Mouse (Mus musculus): ENCODE results near the gene Elmo3. TPM values are rescaled to one million over a fixed set of nuclear protein-coding genes. Genes with fewer than 3 reads are reported as not detected.

Elmo3 gene
- polyA plus RNA-seq (2015; fragmentation: Nextera tagmentation; extraction: Ambion mirVana) = 18.9 and 19.4 TPM in 2 replicates

DNA sequence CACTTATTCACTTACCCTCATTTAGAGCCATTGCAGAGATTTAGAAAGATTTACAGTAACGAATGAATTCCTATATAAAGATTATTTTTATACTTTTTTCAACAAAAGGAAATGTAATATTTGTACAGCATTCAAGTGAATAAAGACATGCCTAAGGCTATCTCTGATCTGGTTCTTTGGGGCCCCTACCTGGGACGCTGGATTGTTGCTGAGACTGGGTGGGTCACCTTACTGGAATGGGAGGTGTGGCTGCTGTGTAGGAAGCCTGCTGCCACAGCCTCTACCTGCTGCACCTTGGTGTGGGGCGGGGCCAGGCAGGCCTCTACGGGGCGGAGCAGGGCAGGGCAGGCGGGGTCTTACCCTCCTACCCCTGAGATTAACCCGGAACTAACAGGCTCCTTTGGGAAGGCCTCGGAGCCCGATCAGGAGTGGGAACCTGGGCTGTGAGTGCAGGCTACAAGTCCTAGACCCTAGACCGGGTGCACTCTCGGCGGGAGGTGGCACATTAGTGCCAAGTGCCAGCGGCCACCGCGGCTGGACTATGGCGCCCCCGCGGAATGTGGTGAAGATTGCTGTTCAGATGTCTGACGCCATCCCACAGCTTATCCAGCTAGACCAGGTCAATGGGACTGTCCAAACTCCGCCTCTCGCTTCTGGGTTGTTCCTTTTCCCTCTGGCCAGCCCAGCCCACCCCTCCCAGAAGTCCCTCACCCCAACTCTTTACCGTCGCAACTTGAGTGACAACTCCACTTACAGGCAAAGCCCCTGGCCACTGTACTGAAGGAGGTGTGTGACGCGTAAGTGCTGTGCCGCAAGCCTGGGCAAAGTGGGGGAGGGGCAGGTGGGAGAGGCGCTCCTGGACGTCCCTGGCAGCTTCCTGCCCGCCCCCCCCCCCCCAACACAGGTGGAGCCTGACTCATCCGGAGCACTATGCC, at the start of gene Elmo3:
Gene Elmo3, plus strand, starts transcription at position 391 of the 935 bp plus-strand sequence.
- peak; percentile 94 for ATAC-seq (ENCODE audit: insufficient read depth, low FRiP score)
- H3K9me3 ChIP-seq (replicated peaks; ENCODE audit: control insufficient read depth, low read length) = no peaks in the 10 kb centered on the region
- H3K9ac ChIP-seq (ENCODE audit: low read length) = peak within 1 kb of the TSS; percentile 77
- H3K27ac ChIP-seq (ENCODE audit: low read length) = peak within 1 kb of the TSS; percentile 95
- no peaks in the 10 kb centered on the region for H3K27me3 ChIP-seq (ENCODE audit: control insufficient read depth, insufficient read depth, low read length)
- H3K4me2 ChIP-seq (ENCODE audit: low read depth, low read length) = peak within 1 kb of the TSS; percentile 77
- peaks cover 26% of the 10 kb centered on the region for H3K36me3 ChIP-seq (ENCODE audit: control insufficient read depth, insufficient read depth, low read length)
- WGBS = 4% methylated on average over 30 of the region's 30 CpGs
- peaks cover 24% of the 10 kb centered on the region for H3K4me1 ChIP-seq (ENCODE audit: control insufficient read depth, insufficient read depth, low read length)
- H3K4me3 ChIP-seq (replicated peaks; ENCODE audit: low read length) = peak within 1 kb of the TSS; percentile 54

DNA sequence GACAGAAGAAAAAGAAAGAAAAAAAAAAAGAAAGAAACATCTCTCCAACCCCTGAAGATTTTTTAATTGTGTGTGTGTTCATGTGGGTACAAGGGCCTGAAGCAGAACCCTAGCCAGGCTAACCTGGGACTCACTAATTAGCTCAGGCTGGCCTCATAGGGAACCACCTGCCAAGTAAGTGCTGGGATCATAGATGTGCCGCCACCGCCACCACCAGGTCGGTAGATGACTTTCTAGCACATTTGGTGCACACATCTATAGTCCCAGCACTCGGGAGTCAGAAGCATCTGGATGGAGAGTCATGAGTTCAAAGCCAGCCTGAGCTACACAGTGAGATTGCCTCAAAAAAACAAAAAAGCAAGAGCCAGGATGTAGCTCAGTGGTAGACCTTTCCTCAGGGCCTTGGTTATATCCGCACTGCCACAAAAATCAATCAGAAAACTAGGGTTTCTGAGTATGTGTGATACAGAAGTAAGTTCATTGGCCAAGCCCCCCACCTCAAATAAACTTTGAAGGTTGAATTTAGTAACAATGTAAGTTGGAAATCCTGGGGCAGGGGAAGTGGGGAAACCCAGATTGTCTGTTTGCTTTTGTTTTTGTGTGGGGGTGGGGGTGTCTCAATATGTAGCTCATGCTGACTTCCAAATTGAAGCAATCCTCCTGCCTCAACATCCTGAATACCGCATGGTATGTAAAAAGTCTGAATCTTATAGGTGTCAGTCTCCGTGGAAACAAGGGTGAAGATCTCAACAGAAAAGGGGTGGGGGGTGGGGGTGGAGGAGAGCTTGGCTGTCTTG, 47.9 kb upstream of the Elmo3 start:
- Histone ChIP-seq H3K4me2 (ENCODE audit: low read depth, low read length) (no peak overlapping the region), H3K4me3 (replicated peaks; ENCODE audit: low read length) (no peak overlapping the region), H3K9me3 (replicated peaks; ENCODE audit: control insufficient read depth, low read length) (no peaks in the 10 kb centered on the region), H3K36me3 (ENCODE audit: control insufficient read depth, insufficient read depth, low read length) (no peaks in the 10 kb centered on the region), H3K27ac (ENCODE audit: low read length) (no peak overlapping the region), H3K4me1 (ENCODE audit: control insufficient read depth, insufficient read depth, low read length) (peaks cover 32% of the 10 kb centered on the region), H3K9ac (ENCODE audit: low read length) (no peak overlapping the region), H3K27me3 (ENCODE audit: control insufficient read depth, insufficient read depth, low read length) (peaks cover 10% of the 10 kb centered on the region)
- WGBS = 76% methylated on average over 7 of the region's 7 CpGs
- ATAC-seq (ENCODE audit: insufficient read depth, low FRiP score) = no peak

DNA sequence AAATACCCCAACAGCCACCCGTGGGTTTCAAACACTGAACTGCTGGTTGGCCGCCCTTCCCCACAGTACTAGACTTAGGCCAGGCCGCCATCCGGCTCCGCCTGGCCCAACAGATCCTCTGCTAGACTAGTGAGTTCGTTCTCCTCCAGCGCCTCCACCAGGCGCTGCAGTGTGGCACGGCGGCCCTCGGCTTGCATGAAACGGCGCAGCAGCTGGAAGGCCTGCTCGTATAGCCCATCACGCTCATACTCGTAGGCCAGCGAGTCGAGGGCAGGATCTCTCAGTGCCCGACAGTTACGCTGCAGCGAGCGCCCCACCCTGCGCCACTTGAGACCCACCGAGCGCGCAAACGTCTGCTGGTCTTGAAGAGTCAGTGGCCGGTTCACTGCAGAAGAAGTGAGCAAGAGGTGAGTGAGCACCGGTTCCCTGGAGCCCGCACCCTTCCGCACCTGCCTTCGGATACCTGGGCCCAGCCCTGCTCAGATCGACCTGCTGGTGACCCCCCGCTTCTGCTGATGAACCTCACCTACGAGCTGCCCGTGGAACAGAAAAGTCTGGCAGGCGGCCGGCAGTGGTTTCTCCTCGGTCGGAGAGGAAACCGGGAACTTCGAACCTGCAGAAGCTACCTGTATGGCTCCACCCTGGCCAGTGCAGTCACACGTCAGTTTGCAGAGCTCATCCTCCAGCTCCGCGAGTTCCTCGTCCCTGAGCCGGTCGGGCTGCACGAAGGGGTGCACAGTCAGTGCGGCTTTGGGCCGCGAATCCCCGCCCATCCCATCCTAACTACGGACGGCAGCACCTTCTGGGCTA, 46.3 kb upstream of the Elmo3 start:
- Histone ChIP-seq H3K4me1 (ENCODE audit: control insufficient read depth, insufficient read depth, low read length) (peaks cover 24% of the 10 kb centered on the region), H3K36me3 (ENCODE audit: control insufficient read depth, insufficient read depth, low read length) (no peaks in the 10 kb centered on the region), H3K9ac (ENCODE audit: low read length) (peak overlapping the region; percentile 58), H3K27me3 (ENCODE audit: control insufficient read depth, insufficient read depth, low read length) (peaks cover 10% of the 10 kb centered on the region), H3K4me2 (ENCODE audit: low read depth, low read length) (peak overlapping the region; percentile 77), H3K9me3 (replicated peaks; ENCODE audit: control insufficient read depth, low read length) (no peaks in the 10 kb centered on the region), H3K4me3 (replicated peaks; ENCODE audit: low read length) (peak overlapping the region; percentile 43), H3K27ac (ENCODE audit: low read length) (no peak overlapping the region)
- ATAC-seq (ENCODE audit: insufficient read depth, low FRiP score) = peak; percentile 12; the same call in 1 of the 2 replicates
- 8% methylated on average over 55 of the region's 55 CpGs for WGBS

DNA sequence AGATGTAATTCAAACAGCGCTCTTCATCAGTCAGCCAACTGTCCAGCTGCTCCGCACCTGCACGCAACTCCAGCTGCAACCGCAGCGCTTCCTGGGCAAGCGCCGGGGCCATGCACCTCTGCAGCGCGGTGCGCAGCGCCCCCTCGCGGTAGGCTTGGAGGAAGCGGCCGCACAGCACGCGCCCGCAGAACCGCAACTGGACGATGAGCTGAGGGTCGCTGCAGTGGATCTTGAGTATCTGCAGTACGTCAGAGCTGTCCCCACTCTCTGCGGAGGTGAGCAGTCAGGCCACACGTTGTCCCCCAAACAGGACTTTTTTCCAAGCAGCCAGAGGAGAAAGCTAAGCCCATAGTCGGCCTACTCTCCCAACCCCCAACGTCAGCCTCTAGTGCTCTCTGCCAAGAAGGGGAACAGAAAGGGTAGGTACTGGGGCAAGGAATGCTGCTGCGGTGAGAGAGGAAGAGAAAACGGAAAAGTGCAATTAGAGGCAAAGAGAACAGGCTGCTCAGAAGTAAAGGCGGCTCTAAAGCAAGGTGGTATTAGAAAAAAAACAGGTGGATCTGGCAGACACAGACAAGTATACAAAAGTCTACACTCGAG, 45.6 kb upstream of the Elmo3 start:
- H3K9ac ChIP-seq (ENCODE audit: low read length) = peak overlapping the region; percentile 58
- H3K9me3 ChIP-seq (replicated peaks; ENCODE audit: control insufficient read depth, low read length) = no peaks in the 10 kb centered on the region
- no peak overlapping the region for H3K27ac ChIP-seq (ENCODE audit: low read length)
- peak overlapping the region; percentile 77 for H3K4me2 ChIP-seq (ENCODE audit: low read depth, low read length)
- peaks cover 10% of the 10 kb centered on the region for H3K27me3 ChIP-seq (ENCODE audit: control insufficient read depth, insufficient read depth, low read length)
- H3K4me3 ChIP-seq (replicated peaks; ENCODE audit: low read length) = peak overlapping the region; percentile 43
- ATAC-seq (ENCODE audit: insufficient read depth, low FRiP score) = peak; percentile 37; the same call in 1 of the 2 replicates
- no peaks in the 10 kb centered on the region for H3K36me3 ChIP-seq (ENCODE audit: control insufficient read depth, insufficient read depth, low read length)
- 5% methylated on average over 30 of the region's 30 CpGs for WGBS
- H3K4me1 ChIP-seq (ENCODE audit: control insufficient read depth, insufficient read depth, low read length) = peaks cover 20% of the 10 kb centered on the region

DNA sequence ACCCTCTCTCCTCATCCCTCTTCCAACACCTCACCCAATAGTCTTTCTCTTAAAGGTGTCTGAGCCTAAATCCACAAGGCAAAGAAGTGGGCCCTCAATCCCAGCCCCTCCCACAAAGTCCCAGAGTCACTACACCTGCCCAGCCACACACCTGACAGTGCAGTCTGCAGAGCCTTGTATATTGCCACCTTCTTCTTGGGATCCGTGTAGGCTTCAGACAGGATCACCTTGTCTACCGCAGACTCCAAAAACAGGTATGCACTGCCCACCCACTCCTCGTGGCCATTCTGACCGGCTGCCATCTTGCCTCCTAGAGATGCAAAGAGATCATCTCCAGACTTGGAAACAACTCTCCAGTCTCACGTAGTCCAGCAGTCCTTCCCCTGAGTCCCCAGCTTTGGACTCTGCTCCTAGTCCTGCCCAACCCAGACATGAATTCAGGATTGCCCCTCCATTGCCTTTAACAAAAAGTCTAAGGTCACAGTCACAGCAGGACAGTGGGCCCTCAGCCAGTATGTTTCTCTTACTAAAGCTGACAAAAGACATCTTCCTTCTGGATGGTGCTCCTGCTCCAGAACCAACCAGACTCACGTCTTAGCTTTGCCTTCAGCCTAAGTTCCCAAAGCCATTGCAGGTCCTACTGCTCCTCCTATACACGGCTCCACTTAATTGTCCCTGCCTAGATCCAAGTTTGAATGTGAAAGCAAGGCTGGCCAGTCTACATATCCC, 44.9 kb upstream of the Elmo3 start:
- Histone ChIP-seq H3K27me3 (ENCODE audit: control insufficient read depth, insufficient read depth, low read length) (peaks cover 10% of the 10 kb centered on the region), H3K4me3 (replicated peaks; ENCODE audit: low read length) (no peak overlapping the region), H3K9me3 (replicated peaks; ENCODE audit: control insufficient read depth, low read length) (no peaks in the 10 kb centered on the region), H3K4me1 (ENCODE audit: control insufficient read depth, insufficient read depth, low read length) (peaks cover 22% of the 10 kb centered on the region), H3K36me3 (ENCODE audit: control insufficient read depth, insufficient read depth, low read length) (no peaks in the 10 kb centered on the region), H3K27ac (ENCODE audit: low read length) (no peak overlapping the region), H3K9ac (ENCODE audit: low read length) (no peak overlapping the region), H3K4me2 (ENCODE audit: low read depth, low read length) (no peak overlapping the region)
- no peak for ATAC-seq (ENCODE audit: insufficient read depth, low FRiP score)
- 73% methylated on average over 7 of the region's 7 CpGs for WGBS

DNA sequence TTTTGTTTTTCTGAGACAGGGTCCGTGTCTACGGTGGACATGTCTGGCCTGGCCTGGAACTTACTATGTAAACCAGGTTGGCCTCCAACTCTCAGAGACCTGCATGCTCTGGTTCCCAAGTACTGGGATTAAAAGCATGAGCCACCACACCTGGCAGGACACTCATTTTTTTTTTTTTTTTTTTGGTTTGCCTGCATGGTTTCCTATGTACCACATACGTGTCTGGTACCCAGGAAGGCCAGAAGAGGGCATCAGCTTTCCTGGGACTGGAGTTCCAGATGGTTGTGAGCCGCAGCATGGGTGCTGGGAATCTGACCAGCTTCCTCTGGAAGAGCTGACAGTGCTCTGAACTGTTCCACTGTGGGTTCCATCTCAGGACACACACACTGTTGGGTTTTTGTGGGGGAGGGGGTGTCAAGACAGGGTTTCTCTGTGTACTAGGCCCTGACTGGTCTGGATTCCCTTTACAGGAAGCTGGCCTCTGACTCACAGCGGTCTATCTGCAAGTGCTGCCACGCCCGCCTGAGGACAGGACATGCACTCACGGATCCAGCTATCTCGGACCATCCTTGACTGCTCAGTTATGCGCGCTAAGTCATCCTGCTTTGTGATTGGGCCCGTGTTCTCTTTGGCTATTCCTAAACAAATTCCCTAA, 43.9 kb upstream of the Elmo3 start:
- Histone ChIP-seq H3K27ac (ENCODE audit: low read length) (no peak overlapping the region), H3K4me2 (ENCODE audit: low read depth, low read length) (no peak overlapping the region), H3K9ac (ENCODE audit: low read length) (no peak overlapping the region), H3K4me1 (ENCODE audit: control insufficient read depth, insufficient read depth, low read length) (peaks cover 22% of the 10 kb centered on the region), H3K36me3 (ENCODE audit: control insufficient read depth, insufficient read depth, low read length) (no peaks in the 10 kb centered on the region), H3K9me3 (replicated peaks; ENCODE audit: control insufficient read depth, low read length) (no peaks in the 10 kb centered on the region), H3K4me3 (replicated peaks; ENCODE audit: low read length) (no peak overlapping the region), H3K27me3 (ENCODE audit: control insufficient read depth, insufficient read depth, low read length) (peaks cover 14% of the 10 kb centered on the region)
- WGBS = 84% methylated on average over 12 of the region's 12 CpGs
- no peak for ATAC-seq (ENCODE audit: insufficient read depth, low FRiP score)

DNA sequence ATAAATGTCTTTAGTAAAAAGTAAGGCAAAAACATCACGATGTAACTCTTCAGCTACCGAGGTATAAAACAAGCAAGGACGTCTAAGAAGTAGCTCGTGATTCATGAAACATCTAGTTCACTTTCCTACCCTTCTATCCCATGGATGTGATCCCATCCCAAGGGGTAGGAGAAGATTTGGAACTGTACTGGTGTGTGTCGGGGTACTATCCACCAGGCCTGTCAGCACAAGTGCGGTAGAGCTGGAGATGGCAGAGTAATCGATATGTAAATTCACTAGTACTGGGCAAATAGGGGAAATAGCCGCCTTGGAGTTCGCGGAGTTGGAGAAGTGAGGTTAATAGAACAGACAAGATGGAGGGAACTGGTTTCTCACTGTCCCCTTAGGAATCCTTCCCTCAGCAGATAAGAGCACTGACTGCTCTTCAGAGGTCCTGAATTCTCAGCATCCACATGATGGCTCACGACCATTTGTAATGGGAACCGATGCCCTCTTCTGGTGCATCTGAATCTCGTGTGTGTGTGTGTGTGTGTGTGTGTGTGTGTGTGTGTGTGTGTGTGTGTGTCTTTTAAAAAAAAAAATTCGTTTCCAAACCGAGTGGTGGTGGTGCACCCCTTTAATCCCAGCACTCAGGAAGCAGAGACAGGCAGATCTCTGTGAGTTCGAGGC, 42.0 kb upstream of the Elmo3 start:
- no peak for ATAC-seq (ENCODE audit: insufficient read depth, low FRiP score)
- no peak overlapping the region for H3K27ac ChIP-seq (ENCODE audit: low read length)
- H3K36me3 ChIP-seq (ENCODE audit: control insufficient read depth, insufficient read depth, low read length) = no peaks in the 10 kb centered on the region
- H3K4me1 ChIP-seq (ENCODE audit: control insufficient read depth, insufficient read depth, low read length) = peaks cover 25% of the 10 kb centered on the region
- H3K9me3 ChIP-seq (replicated peaks; ENCODE audit: control insufficient read depth, low read length) = no peaks in the 10 kb centered on the region
- no peak overlapping the region for H3K9ac ChIP-seq (ENCODE audit: low read length)
- H3K4me3 ChIP-seq (replicated peaks; ENCODE audit: low read length) = peak overlapping the region; percentile 67
- WGBS = 45% methylated on average over 16 of the region's 16 CpGs
- peak overlapping the region; percentile 94 for H3K4me2 ChIP-seq (ENCODE audit: low read depth, low read length)
- peaks cover 30% of the 10 kb centered on the region for H3K27me3 ChIP-seq (ENCODE audit: control insufficient read depth, insufficient read depth, low read length)

Measured in stomach, embryonic 16.5 days (tissue).